Mouse (Mus musculus): ENCODE results near the gene Dhx32. TPM values are rescaled to one million over a fixed set of nuclear protein-coding genes. Genes with fewer than 3 reads are reported as not detected.

The Dhx32 gene
- polyA plus RNA-seq, 1 experiment from 2014 or later: 24.7 TPM

- Histone ChIP-seq H3K27ac (ENCODE audit: low read depth, low read length) (peak overlapping the region; percentile 41; the same call in 1 of the 2 replicates), H3K4me1 (ENCODE audit: control insufficient read depth, insufficient read depth, low read length) (peaks cover 26% of the 10 kb centered on the region), H3K9ac (ENCODE audit: low read depth, low read length) (no peak overlapping the region), H3K4me3 (ENCODE audit: low read depth, low read length) (no peak overlapping the region), H3K4me2 (no peak overlapping the region), H3K36me3 (ENCODE audit: control insufficient read depth, insufficient read depth, low read length) (no peaks in the 10 kb centered on the region), H3K27me3 (ENCODE audit: control insufficient read depth, insufficient read depth, low read length) (no peaks in the 10 kb centered on the region), H3K9me3 (replicated peaks; ENCODE audit: control insufficient read depth, low read length) (no peaks in the 10 kb centered on the region)
- WGBS (ENCODE audit: insufficient replicate concordance): 58% methylated on average over 4 of the region's 4 CpGs
- ATAC-seq (replicated peaks; ENCODE audit: insufficient number of reproducible peaks, low FRiP score, low TSS enrichment): no peak
Measured at GRCm38 (mm10) chr7:133731971-133732645, 50.4 kb downstream of the Dhx32 start.

- H3K4me1 ChIP-seq (ENCODE audit: control insufficient read depth, insufficient read depth, low read length): peaks cover 30% of the 10 kb centered on the region
- no peaks in the 10 kb centered on the region for H3K27me3 ChIP-seq (ENCODE audit: control insufficient read depth, insufficient read depth, low read length)
- H3K9ac ChIP-seq (ENCODE audit: low read depth, low read length): peak overlapping the region; percentile 54; the same call in 1 of the 2 replicates
- no peak overlapping the region for H3K4me3 ChIP-seq (ENCODE audit: low read depth, low read length)
- H3K27ac ChIP-seq (ENCODE audit: low read depth, low read length): peak overlapping the region; percentile 41
- H3K4me2 ChIP-seq: peak overlapping the region; percentile 11; the same call in 1 of the 2 replicates
- H3K36me3 ChIP-seq (ENCODE audit: control insufficient read depth, insufficient read depth, low read length): no peaks in the 10 kb centered on the region
- no peaks in the 10 kb centered on the region for H3K9me3 ChIP-seq (replicated peaks; ENCODE audit: control insufficient read depth, low read length)
- WGBS (ENCODE audit: insufficient replicate concordance): 56% methylated on average over 11 of the region's 11 CpGs
- no peak for ATAC-seq (replicated peaks; ENCODE audit: insufficient number of reproducible peaks, low FRiP score, low TSS enrichment)
Measured at GRCm38 (mm10) chr7:133730324-133731191, 52.0 kb downstream of the Dhx32 start.

- Histone ChIP-seq H3K9ac (ENCODE audit: low read depth, low read length) (no peak overlapping the region), H3K36me3 (ENCODE audit: control insufficient read depth, insufficient read depth, low read length) (peaks cover 2% of the 10 kb centered on the region; the same call in 1 of the 2 replicates), H3K9me3 (replicated peaks; ENCODE audit: control insufficient read depth, low read length) (no peaks in the 10 kb centered on the region), H3K27me3 (ENCODE audit: control insufficient read depth, insufficient read depth, low read length) (no peaks in the 10 kb centered on the region), H3K4me2 (no peak overlapping the region), H3K4me3 (ENCODE audit: low read depth, low read length) (no peak overlapping the region), H3K4me1 (ENCODE audit: control insufficient read depth, insufficient read depth, low read length) (peaks cover 30% of the 10 kb centered on the region), H3K27ac (ENCODE audit: low read depth, low read length) (no peak overlapping the region; the same call in 1 of the 2 replicates)
- ATAC-seq (replicated peaks; ENCODE audit: insufficient number of reproducible peaks, low FRiP score, low TSS enrichment): no peak
- WGBS (ENCODE audit: insufficient replicate concordance): 69% methylated on average over 5 of the region's 5 CpGs
Measured at GRCm38 (mm10) chr7:133729351-133729750, 53.2 kb downstream of the Dhx32 start.

- 54% methylated on average over 6 of the region's 6 CpGs for WGBS (ENCODE audit: insufficient replicate concordance)
- Histone ChIP-seq H3K36me3 (ENCODE audit: control insufficient read depth, insufficient read depth, low read length) (peaks cover 9% of the 10 kb centered on the region; the same call in 1 of the 2 replicates), H3K4me3 (ENCODE audit: low read depth, low read length) (no peak overlapping the region), H3K4me1 (ENCODE audit: control insufficient read depth, insufficient read depth, low read length) (peaks cover 23% of the 10 kb centered on the region), H3K9me3 (replicated peaks; ENCODE audit: control insufficient read depth, low read length) (no peaks in the 10 kb centered on the region), H3K27me3 (ENCODE audit: control insufficient read depth, insufficient read depth, low read length) (no peaks in the 10 kb centered on the region), H3K27ac (ENCODE audit: low read depth, low read length) (no peak overlapping the region), H3K9ac (ENCODE audit: low read depth, low read length) (no peak overlapping the region), H3K4me2 (no peak overlapping the region)
- no peak for ATAC-seq (replicated peaks; ENCODE audit: insufficient number of reproducible peaks, low FRiP score, low TSS enrichment)
Measured at GRCm38 (mm10) chr7:133727027-133727426, 55.5 kb downstream of the Dhx32 start.

GRCm38 (mm10) chr7:133725571-133725970, 57.0 kb downstream of the Dhx32 start:
- Histone ChIP-seq H3K4me3 (ENCODE audit: low read depth, low read length) (no peak overlapping the region), H3K9me3 (replicated peaks; ENCODE audit: control insufficient read depth, low read length) (no peaks in the 10 kb centered on the region), H3K36me3 (ENCODE audit: control insufficient read depth, insufficient read depth, low read length) (peaks cover 15% of the 10 kb centered on the region), H3K9ac (ENCODE audit: low read depth, low read length) (no peak overlapping the region), H3K4me2 (no peak overlapping the region), H3K4me1 (ENCODE audit: control insufficient read depth, insufficient read depth, low read length) (peaks cover 9% of the 10 kb centered on the region), H3K27me3 (ENCODE audit: control insufficient read depth, insufficient read depth, low read length) (no peaks in the 10 kb centered on the region), H3K27ac (ENCODE audit: low read depth, low read length) (no peak overlapping the region)
- 83% methylated on average over 10 of the region's 10 CpGs for WGBS (ENCODE audit: insufficient replicate concordance)
- ATAC-seq (replicated peaks; ENCODE audit: insufficient number of reproducible peaks, low FRiP score, low TSS enrichment): no peak

- no peak overlapping the region for H3K9ac ChIP-seq (ENCODE audit: low read depth, low read length)
- peaks cover 20% of the 10 kb centered on the region for H3K36me3 ChIP-seq (ENCODE audit: control insufficient read depth, insufficient read depth, low read length)
- no peak overlapping the region for H3K4me2 ChIP-seq
- H3K4me3 ChIP-seq (ENCODE audit: low read depth, low read length): no peak overlapping the region
- no peaks in the 10 kb centered on the region for H3K9me3 ChIP-seq (replicated peaks; ENCODE audit: control insufficient read depth, low read length)
- H3K4me1 ChIP-seq (ENCODE audit: control insufficient read depth, insufficient read depth, low read length): peaks cover 5% of the 10 kb centered on the region; the same call in 1 of the 2 replicates
- no peak for ATAC-seq (replicated peaks; ENCODE audit: insufficient number of reproducible peaks, low FRiP score, low TSS enrichment)
- WGBS (ENCODE audit: insufficient replicate concordance): 86% methylated on average over 10 of the region's 10 CpGs
- no peaks in the 10 kb centered on the region for H3K27me3 ChIP-seq (ENCODE audit: control insufficient read depth, insufficient read depth, low read length)
- no peak overlapping the region for H3K27ac ChIP-seq (ENCODE audit: low read depth, low read length)
Measured at GRCm38 (mm10) chr7:133724844-133725243, 57.7 kb downstream of the Dhx32 start.

GRCm38 (mm10) chr7:133720616-133721015, 61.9 kb downstream of the Dhx32 start:
- Histone ChIP-seq H3K9ac (ENCODE audit: low read depth, low read length) (no peak overlapping the region), H3K36me3 (ENCODE audit: control insufficient read depth, insufficient read depth, low read length) (peaks cover 37% of the 10 kb centered on the region), H3K9me3 (replicated peaks; ENCODE audit: control insufficient read depth, low read length) (no peaks in the 10 kb centered on the region), H3K27ac (ENCODE audit: low read depth, low read length) (no peak overlapping the region), H3K4me1 (ENCODE audit: control insufficient read depth, insufficient read depth, low read length) (no peaks in the 10 kb centered on the region), H3K4me3 (ENCODE audit: low read depth, low read length) (no peak overlapping the region), H3K27me3 (ENCODE audit: control insufficient read depth, insufficient read depth, low read length) (no peaks in the 10 kb centered on the region), H3K4me2 (no peak overlapping the region)
- 78% methylated on average over 11 of the region's 11 CpGs for WGBS (ENCODE audit: insufficient replicate concordance)
- no peak for ATAC-seq (replicated peaks; ENCODE audit: insufficient number of reproducible peaks, low FRiP score, low TSS enrichment)

GRCm38 (mm10) chr7:133718580-133718979, 63.9 kb downstream of the Dhx32 start:
- H3K9me3 ChIP-seq (replicated peaks; ENCODE audit: control insufficient read depth, low read length): no peaks in the 10 kb centered on the region
- H3K27me3 ChIP-seq (ENCODE audit: control insufficient read depth, insufficient read depth, low read length): no peaks in the 10 kb centered on the region
- no peak overlapping the region for H3K4me2 ChIP-seq
- H3K36me3 ChIP-seq (ENCODE audit: control insufficient read depth, insufficient read depth, low read length): peaks cover 39% of the 10 kb centered on the region
- no peak overlapping the region for H3K4me3 ChIP-seq (ENCODE audit: low read depth, low read length)
- no peak for ATAC-seq (replicated peaks; ENCODE audit: insufficient number of reproducible peaks, low FRiP score, low TSS enrichment)
- WGBS (ENCODE audit: insufficient replicate concordance): 91% methylated on average over 1 of the region's 1 CpGs
- H3K27ac ChIP-seq (ENCODE audit: low read depth, low read length): no peak overlapping the region
- H3K4me1 ChIP-seq (ENCODE audit: control insufficient read depth, insufficient read depth, low read length): no peaks in the 10 kb centered on the region
- no peak overlapping the region for H3K9ac ChIP-seq (ENCODE audit: low read depth, low read length)
